In the genomic region with DNA sequence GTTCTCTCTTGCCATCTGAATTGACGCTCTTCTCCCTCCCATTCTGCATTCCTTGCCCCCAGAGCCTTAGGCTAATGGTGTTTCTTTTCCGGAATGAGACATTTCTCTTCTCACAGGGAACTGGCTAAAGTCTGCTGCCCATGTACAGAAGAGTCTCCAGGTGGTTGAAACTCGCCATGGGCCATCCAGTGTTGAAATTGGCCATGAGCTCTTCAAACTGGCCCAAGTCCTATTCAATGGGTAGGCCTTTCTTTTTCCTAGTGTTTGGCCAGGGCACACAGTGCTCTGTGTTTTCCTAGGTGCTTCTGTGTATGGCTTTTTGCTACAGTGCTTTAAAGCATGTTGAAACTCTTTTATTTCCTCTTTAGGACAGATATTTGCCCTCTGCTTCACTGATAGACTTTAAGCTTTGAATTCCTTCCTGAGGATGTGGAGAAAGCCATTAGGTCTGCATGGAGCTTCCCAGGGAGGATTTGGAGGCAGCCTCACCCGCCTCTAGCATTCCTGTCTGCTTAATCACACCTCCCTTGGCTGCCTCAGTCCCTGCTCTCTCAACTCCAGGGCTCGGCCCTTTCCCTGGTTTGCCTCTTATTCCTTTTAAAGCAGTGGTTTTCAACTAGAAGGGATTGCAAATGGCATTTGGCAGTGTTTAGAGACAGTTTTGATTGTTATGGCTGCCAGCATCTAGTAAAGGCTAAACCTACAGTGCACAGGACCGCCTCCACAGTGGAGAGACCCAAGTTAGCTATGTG, we compare ENCODE assay signal across 12 mouse cellular contexts. TPM values are rescaled to one million over a fixed set of nuclear protein-coding genes. Genes with fewer than 3 reads are reported as not detected.
A peak's percentile ranks its signal among the peaks of the same experiment; 100 is the strongest.
DNase-seq lines count a peak whose midpoint lies in the region; ATAC-seq and TF ChIP-seq lines count a peak whose summit lies in the region.
"Had no signal": no experiment of that assay in that cellular context is flagged by ENCODE, and none has a peak within 500 bp of the region (broad histone marks: within the 10 kb centered on the region; RNA-seq: fewer than 3 reads in every experiment).

No protein-coding gene starts in this region.

- no peaks in the 10 kb centered on the region for H3K27me3 ChIP-seq in kidney, adult 2 months (replicated peaks; ENCODE audit: control insufficient read depth, insufficient read depth, low read length)
- no peaks in the 10 kb centered on the region for H3K27me3 ChIP-seq in kidney, embryonic 14.5 days (ENCODE audit: control insufficient read depth, insufficient read depth, low read length)
- no peaks in the 10 kb centered on the region for H3K27me3 ChIP-seq in heart, embryonic 13.5 days (replicated peaks)

- no peaks in the 10 kb centered on the region for H3K9me3 ChIP-seq in kidney, embryonic 14.5 days (ENCODE audit: control insufficient read depth, low read length)
- no peaks in the 10 kb centered on the region for H3K9me3 ChIP-seq in heart, embryonic 13.5 days

- TF ChIP-seq CTCF in kidney, adult 2 months (conservative IDR thresholded peaks at IDR 0.05; ENCODE audit: insufficient read depth, insufficient read length, low read depth, low read length) = no peak

- no peaks in the 10 kb centered on the region for H3K36me3 ChIP-seq in kidney, adult 2 months (ENCODE audit: control insufficient read depth, insufficient read depth, low read length)
- no peaks in the 10 kb centered on the region for H3K36me3 ChIP-seq in kidney, embryonic 14.5 days (ENCODE audit: control insufficient read depth, insufficient read depth, low read length)
- peaks cover 34% of the 10 kb centered on the region for H3K36me3 ChIP-seq in heart, embryonic 13.5 days

- no peak for TF ChIP-seq POLR2A in kidney, adult 2 months (IDR thresholded peaks at IDR 0.05; ENCODE audit: low read depth, low read length)

- no peak for DNase-seq in kidney, adult 2 months
- peak; percentile 82 for DNase-seq in adipocyte (ENCODE audit: low spot score)
- DNase-seq in lung, postnatal 25 days (ENCODE audit: low spot score) = peak; percentile 60
- DNase-seq in spleen, postnatal 14 days (ENCODE audit: low spot score in 2 of 2) = no peak
- DNase-seq in thymus, postnatal 25 days = no peak
- DNase-seq: midbrain, embryonic 14.5 days; right cerebral cortex, postnatal 14 days had no signal

- peak overlapping the region; percentile 64 for H3K27ac ChIP-seq in kidney, adult 2 months (ENCODE audit: insufficient read depth, low read depth, low read length)
- no peak overlapping the region for H3K27ac ChIP-seq in kidney, embryonic 14.5 days (ENCODE audit: low read depth, low read length)
- peak overlapping the region; percentile 77 for H3K27ac ChIP-seq in heart, embryonic 13.5 days (replicated peaks)
- H3K27ac ChIP-seq: hindbrain, embryonic 14.5 days had no signal

- H3K4me1 ChIP-seq in kidney, adult 2 months (ENCODE audit: control insufficient read depth, insufficient read depth, low read length) = peaks cover 9% of the 10 kb centered on the region
- H3K4me1 ChIP-seq in kidney, embryonic 14.5 days (ENCODE audit: control insufficient read depth, insufficient read depth, low read length) = no peaks in the 10 kb centered on the region
- peaks cover 25% of the 10 kb centered on the region for H3K4me1 ChIP-seq in heart, embryonic 13.5 days

- ATAC-seq in kidney, embryonic 14.5 days (ENCODE audit: low FRiP score, low TSS enrichment) = no peak
- no peak for ATAC-seq in heart, embryonic 13.5 days (ENCODE audit: extremely low read depth, insufficient number of reproducible peaks, low FRiP score, low TSS enrichment)
- no peak for ATAC-seq in erythroid progenitor cell, adult 5-6 weeks (replicated peaks; ENCODE audit: low FRiP score, poor library complexity, severe bottlenecking)

- 64% methylated on average over 6 of the region's 6 CpGs for WGBS in kidney, adult 2 months
- 77% methylated on average over 6 of the region's 6 CpGs for WGBS in kidney, embryonic 14.5 days
- WGBS in heart, embryonic 13.5 days = 52% methylated on average over 6 of the region's 6 CpGs

- H3K4me2 ChIP-seq in kidney, embryonic 14.5 days (replicated peaks; ENCODE audit: low read depth, low read length) = no peak overlapping the region
- H3K4me2 ChIP-seq in heart, embryonic 13.5 days = no peak overlapping the region
- H3K4me2 ChIP-seq: hindbrain, embryonic 14.5 days had no signal

- no peak overlapping the region for H3K9ac ChIP-seq in kidney, embryonic 14.5 days (ENCODE audit: low read depth, low read length)
- H3K9ac ChIP-seq in heart, embryonic 13.5 days = peak overlapping the region; percentile 2; the same call in 1 of the 2 replicates
- H3K9ac ChIP-seq: hindbrain, embryonic 14.5 days had no signal

- no peak overlapping the region for H3K4me3 ChIP-seq in kidney, adult 2 months (ENCODE audit: insufficient read depth, low read depth, low read length)
- no peak overlapping the region for H3K4me3 ChIP-seq in kidney, embryonic 14.5 days (ENCODE audit: low read length)
- H3K4me3 ChIP-seq in heart, embryonic 13.5 days = no peak overlapping the region

RNA-seq across cellular contexts. Expression of a gene that starts 19.0 kb away (rescaled TPM):
- 17.2 and 29.9 TPM in 2 replicates for polyA plus RNA-seq in kidney, adult 2 months (2012; rRNA removed)
- polyA plus RNA-seq in kidney, embryonic 14.5 days (2014; fragmentation: Nextera tagmentation; extraction: Ambion mirVana) = 118 and 120 TPM in 2 replicates
- 30.2 and 34.2 TPM in 2 replicates for polyA plus RNA-seq in heart, embryonic 13.5 days (2015; fragmentation: Nextera tagmentation; extraction: Ambion mirVana)
- 2.9 and 26.0 TPM in 2 replicates for total RNA-seq in erythroid progenitor cell, adult 5-6 weeks (2015; ENCODE audit: low replicate concordance)
- 2.2 TPM in 1 of 2 replicates, not detected in the other for total RNA-seq in erythroid progenitor cell, adult 5-6 weeks (2017; ENCODE audit: low replicate concordance)

RNA-seq across cellular contexts. Expression of a gene that starts 35.9 kb away (rescaled TPM):
- polyA plus RNA-seq in kidney, adult 2 months (2012; rRNA removed) = 126 and 141 TPM in 2 replicates
- 3.9 and 8.4 TPM in 2 replicates for polyA plus RNA-seq in kidney, embryonic 14.5 days (2014; fragmentation: Nextera tagmentation; extraction: Ambion mirVana)
- 1.5 and 14.5 TPM in 2 replicates for polyA plus RNA-seq in heart, embryonic 13.5 days (2015; fragmentation: Nextera tagmentation; extraction: Ambion mirVana)
- total RNA-seq in erythroid progenitor cell, adult 5-6 weeks (2015; ENCODE audit: low replicate concordance) = 2.2 TPM in 1 of 2 replicates, not detected in the other
- total RNA-seq in erythroid progenitor cell, adult 5-6 weeks (2017; ENCODE audit: low replicate concordance) = 0.98 and 1.5 TPM in 2 replicates
- polyA plus RNA-seq: embryonic facial prominence, embryonic 14.5 days; hindbrain, embryonic 14.5 days; midbrain, embryonic 14.5 days had no signal

RNA-seq across cellular contexts. Expression of a gene that starts 51.0 kb away (rescaled TPM):
- polyA plus RNA-seq in kidney, adult 2 months (2012; rRNA removed) = 17.7 and 21.0 TPM in 2 replicates
- polyA plus RNA-seq in kidney, embryonic 14.5 days (2014; fragmentation: Nextera tagmentation; extraction: Ambion mirVana) = 2.8 and 4.8 TPM in 2 replicates
- polyA plus RNA-seq in heart, embryonic 13.5 days (2015; fragmentation: Nextera tagmentation; extraction: Ambion mirVana) = 3.7 and 3.8 TPM in 2 replicates
- 39.0 and 53.3 TPM in 2 replicates for total RNA-seq in erythroid progenitor cell, adult 5-6 weeks (2015; ENCODE audit: low replicate concordance)
- 45.6 and 48.8 TPM in 2 replicates for total RNA-seq in erythroid progenitor cell, adult 5-6 weeks (2017; ENCODE audit: low replicate concordance)

RNA-seq across cellular contexts. Expression of a gene that starts 55.2 kb away (rescaled TPM):
- 7.1 and 7.2 TPM in 2 replicates for polyA plus RNA-seq in kidney, adult 2 months (2012; rRNA removed)
- 10.4 and 17.8 TPM in 2 replicates for polyA plus RNA-seq in kidney, embryonic 14.5 days (2014; fragmentation: Nextera tagmentation; extraction: Ambion mirVana)
- 12.9 and 13.1 TPM in 2 replicates for polyA plus RNA-seq in heart, embryonic 13.5 days (2015; fragmentation: Nextera tagmentation; extraction: Ambion mirVana)
- 6.1 and 8.4 TPM in 2 replicates for total RNA-seq in erythroid progenitor cell, adult 5-6 weeks (2015; ENCODE audit: low replicate concordance)
- total RNA-seq in erythroid progenitor cell, adult 5-6 weeks (2017; ENCODE audit: low replicate concordance) = 1.1 and 5.3 TPM in 2 replicates

RNA-seq across cellular contexts. Expression of a gene that starts 55.4 kb away (rescaled TPM):
- polyA plus RNA-seq in kidney, adult 2 months (2012; rRNA removed) = 17.0 and 21.3 TPM in 2 replicates
- 111 and 119 TPM in 2 replicates for polyA plus RNA-seq in kidney, embryonic 14.5 days (2014; fragmentation: Nextera tagmentation; extraction: Ambion mirVana)
- polyA plus RNA-seq in heart, embryonic 13.5 days (2015; fragmentation: Nextera tagmentation; extraction: Ambion mirVana) = 85.8 and 88.4 TPM in 2 replicates
- 76.7 and 95.5 TPM in 2 replicates for total RNA-seq in erythroid progenitor cell, adult 5-6 weeks (2015; ENCODE audit: low replicate concordance)
- 100 and 110 TPM in 2 replicates for total RNA-seq in erythroid progenitor cell, adult 5-6 weeks (2017; ENCODE audit: low replicate concordance)

Comparison
In these comparisons a context has a peak if more than half of its experiments do, and no peak if none do; other contexts are left out.
1. DNase-seq: peak in adipocyte (single experiment) and lung, postnatal 25 days (single experiment); none in kidney, adult 2 months (single experiment), spleen, postnatal 14 days (0 of 2) and thymus, postnatal 25 days (single experiment).